Mouse (Mus musculus) T-helper 17 cell (primary cell): ENCODE measurements at regions not wholly inside any gene's neighbourhood (a gene's known extent, or its start where the extent isn't known, plus 50 kb on each side); places are given as distances from the start of the nearest gene placed in this dataset.

Source experiments
- in situ Hi-C, 2 experiments: fragments of 300-600 bp; cut with MboI, MseI; formaldehyde crosslinking; loops; 1 replicate in 1 of 2; 2 replicates in 1 of 2; pipeline ENCODE4 v1.15.1; 2025; ENCODE audit warnings: high pct_unique_total_duplicates in 2 of 2

GRCm38 (mm10) chr4:75741585-75741984 lies 463.5 kb upstream of the Dmac1 start:
- in situ Hi-C loops = no loop called here

GRCm38 (mm10) chr4:75730798-75731400 lies 452.8 kb upstream of the Dmac1 start:
- in situ Hi-C loops = no loop called here

GRCm38 (mm10) chr4:75714652-75715051 lies 436.5 kb upstream of the Dmac1 start:
- in situ Hi-C loops = loop anchor here (25.0 kb wide), 1 partner anchor 1848 kb away; no protein-coding TSS in a partner anchor

GRCm38 (mm10) chr4:75713960-75714359 lies 435.9 kb upstream of the Dmac1 start:
- in situ Hi-C loops = loop anchor here (25.0 kb wide), 1 partner anchor 1848 kb away; no protein-coding TSS in a partner anchor

- in situ Hi-C loops = loop anchor here (25.0 kb wide), 1 partner anchor 1861 kb away; no protein-coding TSS in a partner anchor
These were observed 422.8 kb upstream of the Dmac1 start for GRCm38 (mm10) chr4:75700780-75701378.

GRCm38 (mm10) chr4:75676590-75677174 lies 398.6 kb upstream of the Dmac1 start:
- in situ Hi-C loops = no loop called here

- in situ Hi-C loops = no loop called here
These were observed 362.9 kb upstream of the Dmac1 start for GRCm38 (mm10) chr4:75641046-75641445.

GRCm38 (mm10) chr4:75636627-75637026 lies 358.5 kb upstream of the Dmac1 start:
- in situ Hi-C loops = loop anchor here in 1 of 2 experiments (10.0 kb wide), 1 partner anchor 1518 kb away; no protein-coding TSS in a partner anchor

- in situ Hi-C loops = no loop called here
These were observed 311.8 kb upstream of the Dmac1 start for GRCm38 (mm10) chr4:75589901-75590300.

GRCm38 (mm10) chr4:75588095-75588875 lies 310.2 kb upstream of the Dmac1 start:
- in situ Hi-C loops = no loop called here

- in situ Hi-C loops = no loop called here
These were observed 301.8 kb upstream of the Dmac1 start for GRCm38 (mm10) chr4:75579865-75580264.

GRCm38 (mm10) chr4:75572603-75573002 lies 294.5 kb upstream of the Dmac1 start:
- in situ Hi-C loops = no loop called here

GRCm38 (mm10) chr4:75567630-75568029 lies 289.5 kb upstream of the Dmac1 start:
- in situ Hi-C loops = no loop called here

GRCm38 (mm10) chr4:75562480-75562879 lies 284.4 kb upstream of the Dmac1 start:
- in situ Hi-C loops = no loop called here

GRCm38 (mm10) chr4:75561792-75562191 lies 283.7 kb upstream of the Dmac1 start:
- in situ Hi-C loops = no loop called here

GRCm38 (mm10) chr4:75537787-75538186 lies 259.7 kb upstream of the Dmac1 start:
- in situ Hi-C loops = no loop called here

- in situ Hi-C loops = no loop called here
These were observed 257.0 kb upstream of the Dmac1 start for GRCm38 (mm10) chr4:75535067-75535466.

- in situ Hi-C loops = loop anchor here in 1 of 2 experiments (5.0 kb wide), 1 partner anchor 47 kb away; no protein-coding TSS in a partner anchor
These were observed 251.5 kb upstream of the Dmac1 start for GRCm38 (mm10) chr4:75529607-75530006.

- in situ Hi-C loops = no loop called here
These were observed 239.5 kb upstream of the Dmac1 start for GRCm38 (mm10) chr4:75517459-75518158.
